Mouse (Mus musculus): ENCODE measurements around the gene Gm10840. TPM values are rescaled to one million over a fixed set of nuclear protein-coding genes. Genes with fewer than 3 reads are reported as not detected.

The Gm10840 gene
- not detected in 2 replicates for polyA plus RNA-seq (2012; rRNA removed; ENCODE audit: low replicate concordance)

GRCm38 (mm10) chr11:106160841-106161721, at the start of gene Gm10840, which contains the start of gene Limd2:
Gm10840 (plus strand) TSS chr11:106160850.
Limd2 (minus strand) TSS chr11:106160860.

GRCm38 (mm10) chr11:106202123-106202465, 41.4 kb downstream of the Gm10840 start, which contains the start of gene Strada:
Strada (minus strand) TSS chr11:106202168.

Other genes with a start within 250 kb of the Gm10840 start
- gene Cyb561, start 207.5 kb upstream of the Gm10840 start, polyA plus RNA-seq (2012; rRNA removed; ENCODE audit: low replicate concordance), result 13.6 and 21.6 TPM in 2 replicates
- gene Ace, start 192.9 kb upstream of the Gm10840 start, polyA plus RNA-seq (2012; rRNA removed; ENCODE audit: low replicate concordance), result 27.2 and 58.8 TPM in 2 replicates
- gene Ace3, start 166.2 kb upstream of the Gm10840 start, polyA plus RNA-seq (2012; rRNA removed; ENCODE audit: low replicate concordance), result not detected in 2 replicates
- gene Kcnh6, start 152.7 kb upstream of the Gm10840 start, polyA plus RNA-seq (2012; rRNA removed; ENCODE audit: low replicate concordance), result not detected in 2 replicates
- gene Dcaf7, start 124.0 kb upstream of the Gm10840 start, polyA plus RNA-seq (2012; rRNA removed; ENCODE audit: low replicate concordance), result 21.7 and 50.7 TPM in 2 replicates
- gene Taco1, start 94.8 kb upstream of the Gm10840 start, polyA plus RNA-seq (2012; rRNA removed; ENCODE audit: low replicate concordance), result 14.8 and 16.0 TPM in 2 replicates
- 55.5 and 69.5 TPM in 2 replicates for gene Map3k3, start 76.2 kb upstream of the Gm10840 start, polyA plus RNA-seq (2012; rRNA removed; ENCODE audit: low replicate concordance)
- gene Limd2, start within 50 bp of the Gm10840 start, polyA plus RNA-seq (2012; rRNA removed; ENCODE audit: low replicate concordance), result 33.1 and 61.0 TPM in 2 replicates
- gene Strada, start 41.3 kb downstream of the Gm10840 start, polyA plus RNA-seq (2012; rRNA removed; ENCODE audit: low replicate concordance), result 30.3 and 44.5 TPM in 2 replicates
- 16.5 and 20.1 TPM in 2 replicates for gene Ccdc47, start 55.5 kb downstream of the Gm10840 start, polyA plus RNA-seq (2012; rRNA removed; ENCODE audit: low replicate concordance)
- 11.1 and 17.4 TPM in 2 replicates for gene Ddx42, start 56.1 kb downstream of the Gm10840 start, polyA plus RNA-seq (2012; rRNA removed; ENCODE audit: low replicate concordance)
- gene Ftsj3, start 95.2 kb downstream of the Gm10840 start, polyA plus RNA-seq (2012; rRNA removed; ENCODE audit: low replicate concordance), result 18.4 and 42.8 TPM in 2 replicates
- gene Psmc5, start 95.3 kb downstream of the Gm10840 start, polyA plus RNA-seq (2012; rRNA removed; ENCODE audit: low replicate concordance), result 59.4 and 62.2 TPM in 2 replicates
- gene Smarcd2, start 112.1 kb downstream of the Gm10840 start, polyA plus RNA-seq (2012; rRNA removed; ENCODE audit: low replicate concordance), result 130 and 218 TPM in 2 replicates
- 0.23 and 0.58 TPM in 2 replicates for gene Tcam1, start 115.8 kb downstream of the Gm10840 start, polyA plus RNA-seq (2012; rRNA removed; ENCODE audit: low replicate concordance)
- not detected in 2 replicates for gene Gh, start 141.0 kb downstream of the Gm10840 start, polyA plus RNA-seq (2012; rRNA removed; ENCODE audit: low replicate concordance)
- gene Cd79b, start 153.9 kb downstream of the Gm10840 start, polyA plus RNA-seq (2012; rRNA removed; ENCODE audit: low replicate concordance), result 3.7 and 4.7 TPM in 2 replicates
- 0.06 and 0.26 TPM in 2 replicates for gene Scn4a, start 192.4 kb downstream of the Gm10840 start, polyA plus RNA-seq (2012; rRNA removed; ENCODE audit: low replicate concordance)
- 0.19 and 0.53 TPM in 2 replicates for gene Prr29, start 204.6 kb downstream of the Gm10840 start, polyA plus RNA-seq (2012; rRNA removed; ENCODE audit: low replicate concordance)
- 56.3 and 89.3 TPM in 2 replicates for gene Icam2, start 227.2 kb downstream of the Gm10840 start, polyA plus RNA-seq (2012; rRNA removed; ENCODE audit: low replicate concordance)